Mouse (Mus musculus): ENCODE measurements around the gene Dok1. TPM values are rescaled to one million over a fixed set of nuclear protein-coding genes. Genes with fewer than 3 reads are reported as not detected.

The Dok1 gene
- total and polyA plus RNA-seq, 3 experiments = 18.7 to 22.3 TPM; not detected in 1

DNA sequence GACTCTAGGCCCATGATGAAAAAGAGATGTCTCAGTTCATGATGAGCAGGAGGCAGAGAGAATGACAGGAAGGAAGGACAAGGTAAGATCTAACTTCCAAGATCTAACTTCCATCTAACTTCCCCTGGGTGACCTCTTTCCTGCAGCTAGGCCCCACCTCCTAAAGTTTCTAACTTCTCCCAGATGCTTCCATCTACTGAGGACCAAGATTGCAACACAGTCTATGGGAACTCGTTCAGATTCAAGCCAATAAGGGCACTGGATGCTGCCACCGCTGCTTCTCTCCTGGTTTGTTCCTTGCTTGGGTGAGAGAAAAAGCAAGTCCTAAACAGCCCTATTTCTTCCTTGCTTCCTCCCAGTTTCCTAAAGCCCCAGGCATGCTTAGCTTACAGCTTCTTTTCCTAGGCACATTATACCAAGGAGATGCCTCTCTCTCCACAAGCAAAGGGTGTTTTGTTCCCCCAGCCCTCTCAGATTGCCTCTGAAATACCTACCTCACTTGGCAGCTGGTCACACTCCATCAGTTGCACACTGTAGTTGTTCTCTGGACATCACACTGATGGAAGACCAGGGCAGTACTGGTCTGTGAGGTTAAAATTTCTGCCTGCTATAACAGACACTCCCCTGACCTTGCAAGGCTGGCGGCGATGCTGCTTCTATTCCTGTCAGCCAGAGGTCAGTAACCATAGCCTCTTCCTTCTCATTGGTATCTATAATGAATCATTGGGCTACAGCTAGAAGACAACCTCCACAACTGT is 12.3 kb downstream of the Dok1 start:
- H3K9ac ChIP-seq (ENCODE audit: control insufficient read depth, low read depth, low read length, poor library complexity, severe bottlenecking) = no peak overlapping the region
- H3K27me3 ChIP-seq (ENCODE audit: control insufficient read depth in 1 of 2, insufficient read depth in 2 of 2, low read length in 2 of 2) = no peaks in the 10 kb centered on the region
- DNase-seq (ENCODE audit: low read depth, low spot score) = no peak
- H3K79me2 ChIP-seq (ENCODE audit: control insufficient read depth, insufficient read depth, low read length, poor library complexity) = no peaks in the 10 kb centered on the region
- peak overlapping the region; percentile 24; the same call in 1 of the 2 replicates for H3K27ac ChIP-seq (ENCODE audit: control insufficient read depth, low read depth, low read length)
- peaks cover 0 to 33% of the 10 kb centered on the region in 2 experiments; a peak in 2 of 4 replicates for H3K36me3 ChIP-seq (ENCODE audit: control insufficient read depth in 1 of 2, insufficient read depth in 2 of 2, low read length in 2 of 2)
- no peak overlapping the region for H3K4me3 ChIP-seq (ENCODE audit: control insufficient read depth in 1 of 2, insufficient read depth in 1 of 2, low read depth in 2 of 2, low read length in 2 of 2)
- TF ChIP-seq SIN3A (IDR thresholded peaks at IDR 0.05; ENCODE audit: low read length) (no peak), TAL1 (IDR thresholded peaks at IDR 0.05; ENCODE audit: low read length) (no peak), MAFK (IDR thresholded peaks at IDR 0.05; ENCODE audit: borderline replicate concordance, low read depth, low read length) (no peak), ZKSCAN1 (IDR thresholded peaks at IDR 0.05; ENCODE audit: low read depth, low read length) (no peak), MAZ (IDR thresholded peaks at IDR 0.05; ENCODE audit: low read depth, low read length) (no peak), POLR2AphosphoS5 (IDR thresholded peaks at IDR 0.05; ENCODE audit: borderline replicate concordance, low read depth, low read length) (no peak), EP300 (IDR thresholded peaks at IDR 0.05; ENCODE audit: low read depth in 1 of 2, low read length in 2 of 2) (no peak), GATA1 (IDR thresholded peaks at IDR 0.05; ENCODE audit: low read depth, low read length) (no peak), TBP (IDR thresholded peaks at IDR 0.05; ENCODE audit: low read depth, low read length) (no peak), HCFC1 (IDR thresholded peaks at IDR 0.05; ENCODE audit: low read depth, low read length) (no peak), NRF1 (IDR thresholded peaks at IDR 0.05; ENCODE audit: insufficient read depth, low read depth, low read length, poor library complexity, severe bottlenecking) (no peak), E2F4 (IDR thresholded peaks at IDR 0.05; ENCODE audit: borderline replicate concordance, low read depth, low read length) (no peak), RAD21 (IDR thresholded peaks at IDR 0.05; ENCODE audit: low read depth, low read length) (no peak), RCOR1 (IDR thresholded peaks at IDR 0.05; ENCODE audit: low read depth, low read length) (no peak), CHD2 (IDR thresholded peaks at IDR 0.05; ENCODE audit: low read length) (no peak), GABPA (IDR thresholded peaks at IDR 0.05; ENCODE audit: low read depth, low read length) (no peak), TCF12 (IDR thresholded peaks at IDR 0.05; ENCODE audit: low read depth, low read length) (no peak), NELFE (IDR thresholded peaks at IDR 0.05; ENCODE audit: low read depth, low read length) (no peak), ZNF384 (IDR thresholded peaks at IDR 0.05; ENCODE audit: low read depth, low read length) (no peak)
- peaks cover 17 to 31% of the 10 kb centered on the region in 2 experiments for H3K4me1 ChIP-seq (ENCODE audit: control insufficient read depth in 1 of 2, insufficient read depth in 2 of 2, low read length in 2 of 2)
- H3K9me3 ChIP-seq (replicated peaks; ENCODE audit: insufficient read depth, low read length) = no peaks in the 10 kb centered on the region

DNA sequence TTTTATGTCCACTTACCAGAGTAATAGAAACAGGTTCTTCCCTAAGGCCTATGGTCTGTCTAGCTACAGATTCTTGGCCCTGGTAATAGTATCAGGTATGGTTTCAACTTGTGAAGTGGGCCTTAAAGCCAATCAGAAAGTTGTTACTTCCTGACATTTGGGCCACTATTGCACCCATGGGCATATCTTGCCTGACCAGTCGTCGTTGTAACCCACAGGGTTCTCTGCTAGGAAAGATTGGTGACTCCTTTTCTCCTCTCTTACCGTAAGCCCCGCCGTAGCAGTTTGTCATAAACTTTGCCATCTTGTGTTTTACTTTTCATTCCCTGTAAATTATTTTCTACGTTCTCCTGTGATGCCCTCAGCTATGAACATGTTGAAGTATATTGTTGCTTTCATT is 13.2 kb downstream of the Dok1 start:
- Histone ChIP-seq H3K79me2 (ENCODE audit: control insufficient read depth, insufficient read depth, low read length, poor library complexity) (no peaks in the 10 kb centered on the region), H3K4me3 (ENCODE audit: control insufficient read depth in 1 of 2, insufficient read depth in 1 of 2, low read depth in 2 of 2, low read length in 2 of 2) (no peak overlapping the region), H3K4me1 (ENCODE audit: control insufficient read depth in 1 of 2, insufficient read depth in 2 of 2, low read length in 2 of 2) (peaks cover 23 to 37% of the 10 kb centered on the region in 2 experiments), H3K36me3 (ENCODE audit: control insufficient read depth in 1 of 2, insufficient read depth in 2 of 2, low read length in 2 of 2) (peaks cover 0 to 40% of the 10 kb centered on the region in 2 experiments; a peak in 2 of 4 replicates), H3K9ac (ENCODE audit: control insufficient read depth, low read depth, low read length, poor library complexity, severe bottlenecking) (no peak overlapping the region), H3K27me3 (ENCODE audit: control insufficient read depth in 1 of 2, insufficient read depth in 2 of 2, low read length in 2 of 2) (no peaks in the 10 kb centered on the region), H3K27ac (ENCODE audit: control insufficient read depth, low read depth, low read length) (no peak overlapping the region), H3K9me3 (replicated peaks; ENCODE audit: insufficient read depth, low read length) (no peaks in the 10 kb centered on the region)
- no peak for DNase-seq (ENCODE audit: low read depth, low spot score)
- TF ChIP-seq EP300 (IDR thresholded peaks at IDR 0.05; ENCODE audit: low read depth in 1 of 2, low read length in 2 of 2) (peak in 1 of 2 experiments; percentile 52; a peak in 2 of 4 replicates), TAL1 (IDR thresholded peaks at IDR 0.05; ENCODE audit: low read length) (0 out of 2 replicates have a peak, but pooled peaks have one; percentile 41), UBTF (IDR thresholded peaks at IDR 0.05; ENCODE audit: borderline replicate concordance, insufficient read depth, low read depth, low read length) (no peak), USF1 (IDR thresholded peaks at IDR 0.05; ENCODE audit: low read depth, low read length) (no peak), GATA1 (IDR thresholded peaks at IDR 0.05; ENCODE audit: low read depth, low read length) (0 out of 2 replicates have a peak, but pooled peaks have one; percentile 19), TCF12 (IDR thresholded peaks at IDR 0.05; ENCODE audit: low read depth, low read length) (0 out of 2 replicates have a peak, but pooled peaks have one; percentile 35)
